Comparison of ENCODE assay signal across 12 mouse cellular contexts in the genomic region with DNA sequence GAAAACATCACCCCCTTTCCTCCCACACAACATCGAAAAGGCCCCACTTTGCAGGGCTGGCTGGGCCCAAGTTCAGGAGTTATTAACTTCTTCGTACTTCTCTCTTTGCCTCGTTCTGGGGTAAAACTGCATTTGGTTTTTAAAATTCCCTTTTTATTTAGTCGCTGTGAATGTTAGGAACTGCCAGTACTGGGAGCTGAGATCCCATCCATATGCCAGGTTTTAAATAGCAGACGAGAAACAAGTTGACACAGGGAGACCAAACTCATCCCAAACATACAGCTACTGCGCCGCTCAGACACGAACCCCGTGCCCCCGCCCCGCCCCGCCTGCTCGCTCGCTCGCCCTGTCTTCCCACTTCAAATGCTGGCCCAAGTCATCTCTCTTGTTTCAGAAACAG.
"Had no signal": no experiment of that assay in that cellular context is flagged by ENCODE, and none has a peak within 500 bp of the region (broad histone marks: within the 10 kb centered on the region; RNA-seq: fewer than 3 reads in every experiment).

No protein-coding gene starts in this region.

- H3K4me3 ChIP-seq: limb, embryonic 13.5 days; midbrain, embryonic 12.5 days; neural tube, embryonic 13.5 days had no signal

- H3K9me3 ChIP-seq: limb, embryonic 13.5 days; midbrain, embryonic 12.5 days; neural tube, embryonic 13.5 days had no signal

- H3K9ac ChIP-seq: limb, embryonic 13.5 days; liver, embryonic 14.5 days; midbrain, embryonic 12.5 days; neural tube, embryonic 13.5 days had no signal

- H3K4me2 ChIP-seq: limb, embryonic 13.5 days; midbrain, embryonic 12.5 days; neural tube, embryonic 13.5 days had no signal

- DNase-seq: kidney, adult 11 months; kidney, adult 9 months; kidney, postnatal 36 days; lung, adult 18-20 months; retina, postnatal 1 day; thymus, postnatal 4 days had no signal

- H3K27ac ChIP-seq: kidney, postnatal 0 days; limb, embryonic 13.5 days; liver, embryonic 14.5 days; midbrain, embryonic 12.5 days; neural tube, embryonic 13.5 days had no signal

- H3K36me3 ChIP-seq: limb, embryonic 13.5 days; midbrain, embryonic 12.5 days; neural tube, embryonic 13.5 days had no signal

- ATAC-seq: midbrain, embryonic 16.5 days had no signal
